Mouse (Mus musculus) small intestine, adult 2 months (tissue): ENCODE results near the gene Stard5.

Experiments used
- CTCF ChIP-seq: fragments of 200-500 bp; IDR thresholded peaks from 2 replicates; pipeline ENCODE4 v1.5.1; 2012; ENCODE audit warnings: low read depth, mild to moderate bottlenecking, control low read depth, inconsistent platforms, low read length, moderate library complexity, mixed read lengths; ENCODE audit not compliant: insufficient replicate concordance, insufficient read length; ENCODE audit errors: extremely low read depth
- POLR2A ChIP-seq: fragments of 200-500 bp; IDR thresholded peaks from 2 replicates; pipeline ENCODE4 v1.6.1; 2012; ENCODE audit warnings: low read depth, mild to moderate bottlenecking, control low read depth, inconsistent platforms, low read length, moderate library complexity

DNA sequence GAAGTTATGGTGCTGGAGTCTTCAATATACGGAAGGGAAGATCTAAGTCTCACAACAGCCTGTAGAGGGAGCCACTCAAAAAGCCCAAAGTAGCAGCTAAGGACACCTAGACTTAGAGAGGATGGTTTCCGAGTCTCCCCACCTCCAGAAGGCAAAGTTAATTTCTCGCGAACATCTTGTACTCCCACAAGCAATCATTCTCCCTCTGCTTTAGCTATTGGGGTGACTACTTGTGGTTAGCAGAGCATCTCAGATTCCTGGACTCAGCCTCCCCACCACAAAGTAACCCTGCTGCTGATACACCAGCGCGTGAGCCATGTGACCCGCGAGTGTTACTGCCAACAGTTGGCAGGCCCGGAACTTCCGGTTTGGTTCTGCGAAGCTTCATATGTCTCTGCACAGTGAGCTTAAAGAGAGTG lies 28.5 kb downstream of the Stard5 start:
- no peak for TF ChIP-seq CTCF
- TF ChIP-seq POLR2A: no peak
